Mouse (Mus musculus) liver, embryonic 12.5 days (tissue): ENCODE results near the gene Gm10974. TPM values are rescaled to one million over a fixed set of nuclear protein-coding genes. Genes with fewer than 3 reads are reported as not detected.

Experiments
- ATAC-seq: fragments of 200-750 bp; cut with Nextera tagmentation; 2 replicates; pipeline ENCODE4 v1.8.0; 2017; ENCODE audit warnings: moderate number of reproducible peaks, mild to moderate bottlenecking, moderate library complexity
- H3K27ac ChIP-seq: fragments of 300-500 bp; sonication (generic); 2 replicates; pipeline ENCODE4 v1.5.1; 2016; ENCODE audit warnings: mild to moderate bottlenecking
- H3K27me3 ChIP-seq: fragments of 300-500 bp; sonication (generic); replicated peaks from 2 replicates; pipeline ENCODE4 v1.6.1; 2016; ENCODE audit warnings: mild to moderate bottlenecking, moderate library complexity
- H3K36me3 ChIP-seq: fragments of 300-500 bp; sonication (generic); 2 replicates; pipeline ENCODE4 v1.6.1; 2016; ENCODE audit warnings: mild to moderate bottlenecking, moderate library complexity
- H3K4me1 ChIP-seq: fragments of 300-500 bp; sonication (generic); 2 replicates; pipeline ENCODE4 v1.6.1; 2016
- H3K4me2 ChIP-seq: fragments of 300-500 bp; sonication (generic); 2 replicates; pipeline ENCODE4 v1.6.1; 2016; ENCODE audit warnings: mild to moderate bottlenecking, moderate library complexity
- H3K4me3 ChIP-seq: fragments of 300-500 bp; sonication (generic); 2 replicates; pipeline ENCODE4 v1.5.1; 2016; ENCODE audit warnings: mild to moderate bottlenecking, moderate library complexity
- H3K9ac ChIP-seq: fragments of 300-500 bp; sonication (generic); 2 replicates; pipeline ENCODE4 v1.6.1; 2016; ENCODE audit warnings: mild to moderate bottlenecking, moderate library complexity
- H3K9me3 ChIP-seq: fragments of 300-500 bp; sonication (generic); replicated peaks from 2 replicates; pipeline ENCODE4 v1.6.1; 2016; ENCODE audit warnings: mild to moderate bottlenecking, moderate library complexity
- WGBS: fragments of 180-500 bp; shearing (Covaris S2); methylation state at CpG from one replicate; pipeline ENCODE4 v1.1.7; 2016; ENCODE audit not compliant: insufficient replicate concordance; 5-methylcytosine and 5-hydroxymethylcytosine counted together
- polyA plus RNA-seq: library from polyadenylated mRNA; unstranded; fragments of >200 nt; fragmentation: Nextera tagmentation; extraction: Ambion mirVana; gene quantifications from 2 replicates; pipeline ENCODE4 v1.2.1, GENCODE M21; 2016

The Gm10974 gene
- polyA plus RNA-seq, 1 experiment from 2014 or later, result not detected

- WGBS, result 62% methylated on average over 2 of the region's 2 CpGs
- no peak for ATAC-seq
- Histone ChIP-seq H3K4me1 (peaks cover 6% of the 10 kb centered on the region; the same call in 1 of the 2 replicates), H3K27me3 (no peaks in the 10 kb centered on the region), H3K4me2 (no peak overlapping the region), H3K4me3 (no peak overlapping the region), H3K27ac (no peak overlapping the region), H3K9ac (no peak overlapping the region), H3K9me3 (peaks cover 16% of the 10 kb centered on the region; the same call in 1 of the 2 replicates), H3K36me3 (peaks cover 11% of the 10 kb centered on the region)
Measured at GRCm38 (mm10) chr7:66365411-66365810, 294 bp upstream of the Gm10974 start.

GRCm38 (mm10) chr7:66369071-66369933 lies 3.6 kb downstream of the Gm10974 start:
- 71% methylated on average over 5 of the region's 5 CpGs for WGBS
- Histone ChIP-seq H3K27me3 (no peaks in the 10 kb centered on the region), H3K4me2 (no peak overlapping the region), H3K36me3 (no peaks in the 10 kb centered on the region), H3K27ac (0 out of 2 replicates have a peak overlapping the region, but pooled peaks have one; percentile 22), H3K4me1 (peaks cover 6% of the 10 kb centered on the region; the same call in 1 of the 2 replicates), H3K9ac (no peak overlapping the region), H3K9me3 (no peaks in the 10 kb centered on the region), H3K4me3 (no peak overlapping the region)
- no peak for ATAC-seq

DNA sequence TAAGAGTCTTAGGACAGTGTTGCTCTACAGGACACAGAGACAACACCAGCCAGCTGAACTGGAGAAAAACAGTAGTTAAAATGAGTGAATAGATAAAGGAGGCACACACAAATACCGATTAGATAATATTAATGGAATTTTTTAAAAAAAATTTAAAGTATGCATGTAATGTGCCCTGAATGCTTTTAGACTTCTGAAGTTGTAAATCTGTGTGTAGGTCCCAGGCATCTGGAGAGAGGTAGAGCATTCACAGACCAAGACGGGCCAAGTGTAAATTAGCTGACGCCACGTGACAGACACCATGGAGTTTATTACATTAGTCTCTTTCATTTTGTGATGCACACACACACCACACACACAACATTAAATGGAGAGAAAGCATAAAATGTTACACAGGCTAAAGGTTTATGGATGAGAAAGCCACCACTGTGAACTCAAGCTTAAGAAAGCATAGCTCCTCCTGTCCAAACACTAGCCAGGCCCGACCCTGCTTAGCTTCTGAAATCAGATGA lies 4.3 kb downstream of the Gm10974 start:
- Histone ChIP-seq H3K27ac (no peak overlapping the region), H3K4me1 (peaks cover 6% of the 10 kb centered on the region; the same call in 1 of the 2 replicates), H3K4me3 (no peak overlapping the region), H3K4me2 (no peak overlapping the region), H3K9ac (no peak overlapping the region), H3K36me3 (no peaks in the 10 kb centered on the region), H3K27me3 (no peaks in the 10 kb centered on the region), H3K9me3 (no peaks in the 10 kb centered on the region)
- no peak for ATAC-seq
- WGBS, result 77% methylated on average over 5 of the region's 5 CpGs

GRCm38 (mm10) chr7:66370970-66371369 lies 5.3 kb downstream of the Gm10974 start:
- peaks cover 6% of the 10 kb centered on the region; the same call in 1 of the 2 replicates for H3K4me1 ChIP-seq
- H3K4me2 ChIP-seq, result no peak overlapping the region
- 74% methylated on average over 6 of the region's 6 CpGs for WGBS
- ATAC-seq, result no peak
- no peaks in the 10 kb centered on the region for H3K27me3 ChIP-seq
- H3K9me3 ChIP-seq, result no peaks in the 10 kb centered on the region
- H3K36me3 ChIP-seq, result no peaks in the 10 kb centered on the region
- H3K4me3 ChIP-seq, result no peak overlapping the region
- no peak overlapping the region for H3K9ac ChIP-seq
- no peak overlapping the region for H3K27ac ChIP-seq

GRCm38 (mm10) chr7:66373391-66373790 lies 7.7 kb downstream of the Gm10974 start:
- H3K4me3 ChIP-seq, result no peak overlapping the region
- WGBS, result 72% methylated on average over 3 of the region's 3 CpGs

GRCm38 (mm10) chr7:66375736-66376135 lies 10.0 kb downstream of the Gm10974 start:
- 69% methylated on average over 4 of the region's 4 CpGs for WGBS
- no peak overlapping the region; the same call in 1 of the 2 replicates for H3K27ac ChIP-seq
- no peak overlapping the region for H3K4me2 ChIP-seq
- H3K27me3 ChIP-seq, result no peaks in the 10 kb centered on the region
- no peak overlapping the region for H3K9ac ChIP-seq
- H3K36me3 ChIP-seq, result peaks cover 13% of the 10 kb centered on the region
- H3K9me3 ChIP-seq, result no peaks in the 10 kb centered on the region
- H3K4me1 ChIP-seq, result no peaks in the 10 kb centered on the region
- no peak for ATAC-seq
- no peak overlapping the region for H3K4me3 ChIP-seq

More at GRCm38 (mm10) chr7:66373391-66373790, 7.7 kb downstream of the Gm10974 start:
- ATAC-seq, result no peak
- H3K9ac ChIP-seq, result no peak overlapping the region
- no peak overlapping the region for H3K27ac ChIP-seq
- peaks cover 3% of the 10 kb centered on the region; the same call in 1 of the 2 replicates for H3K36me3 ChIP-seq
- no peaks in the 10 kb centered on the region for H3K9me3 ChIP-seq
- H3K27me3 ChIP-seq, result no peaks in the 10 kb centered on the region
- H3K4me2 ChIP-seq, result no peak overlapping the region
- H3K4me1 ChIP-seq, result peaks cover 6% of the 10 kb centered on the region; the same call in 1 of the 2 replicates

DNA sequence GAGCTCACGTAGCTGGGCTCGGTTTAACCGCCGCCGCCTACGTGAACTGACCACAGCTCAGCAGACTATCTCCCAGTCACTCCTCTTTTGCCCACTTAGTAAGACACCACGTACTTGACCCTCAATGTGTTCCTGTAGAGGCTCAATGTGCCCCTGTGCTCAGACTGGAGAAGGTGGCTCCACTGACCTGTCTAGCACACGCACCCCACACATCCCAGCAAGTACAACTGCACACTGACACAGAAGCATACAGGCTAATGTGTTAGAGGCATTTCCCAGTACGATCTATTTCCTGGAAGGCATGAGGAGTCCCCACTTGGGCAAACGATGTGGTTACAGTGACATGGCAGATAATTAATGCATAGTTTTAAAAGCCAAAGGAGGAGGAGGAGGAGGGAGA lies 10.9 kb downstream of the Gm10974 start:
- no peak for ATAC-seq
- Histone ChIP-seq H3K27ac (no peak overlapping the region), H3K9ac (no peak overlapping the region), H3K36me3 (peaks cover 13% of the 10 kb centered on the region), H3K27me3 (no peaks in the 10 kb centered on the region), H3K4me1 (no peaks in the 10 kb centered on the region), H3K4me3 (no peak overlapping the region), H3K9me3 (no peaks in the 10 kb centered on the region), H3K4me2 (no peak overlapping the region)
- 72% methylated on average over 10 of the region's 10 CpGs for WGBS

DNA sequence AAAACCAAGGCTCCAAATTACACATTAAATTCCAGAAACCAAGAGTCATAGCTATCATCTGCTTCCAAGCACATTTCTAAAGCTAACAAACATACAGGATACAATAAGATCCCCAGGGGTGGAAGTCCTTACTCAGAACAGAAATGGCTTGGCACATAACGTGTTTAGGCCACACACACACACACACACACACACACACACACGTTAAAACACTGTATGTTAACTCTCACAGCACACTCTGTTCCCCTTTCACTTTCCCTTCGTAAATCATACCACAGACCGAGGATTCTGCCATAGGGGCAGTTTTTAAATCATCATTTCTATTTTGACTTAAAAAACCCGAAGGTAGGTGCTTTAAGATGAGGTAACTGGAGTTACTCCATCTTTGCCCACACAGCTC lies 18.5 kb downstream of the Gm10974 start:
- peaks cover 6% of the 10 kb centered on the region for H3K4me1 ChIP-seq

GRCm38 (mm10) chr7:66384891-66385290 lies 19.2 kb downstream of the Gm10974 start:
- Histone ChIP-seq H3K36me3 (peaks cover 6% of the 10 kb centered on the region), H3K27ac (no peak overlapping the region), H3K4me1 (peaks cover 6% of the 10 kb centered on the region), H3K4me3 (no peak overlapping the region), H3K9ac (no peak overlapping the region), H3K4me2 (no peak overlapping the region), H3K9me3 (no peaks in the 10 kb centered on the region), H3K27me3 (no peaks in the 10 kb centered on the region)
- no peak for ATAC-seq
- 74% methylated on average over 8 of the region's 8 CpGs for WGBS

More for the DNA sequence above, 18.5 kb downstream of the Gm10974 start:
- H3K27ac ChIP-seq, result no peak overlapping the region
- no peaks in the 10 kb centered on the region for H3K9me3 ChIP-seq
- H3K27me3 ChIP-seq, result no peaks in the 10 kb centered on the region
- no peak overlapping the region for H3K9ac ChIP-seq
- no peak overlapping the region for H3K4me3 ChIP-seq
- peaks cover 10% of the 10 kb centered on the region for H3K36me3 ChIP-seq
- no peak overlapping the region for H3K4me2 ChIP-seq
- ATAC-seq, result no peak
- WGBS, result 55% methylated on average over 5 of the region's 5 CpGs

GRCm38 (mm10) chr7:66385826-66386225 lies 20.1 kb downstream of the Gm10974 start:
- Histone ChIP-seq H3K9ac (no peak overlapping the region), H3K27me3 (no peaks in the 10 kb centered on the region), H3K4me3 (no peak overlapping the region), H3K36me3 (no peaks in the 10 kb centered on the region; the same call in none of the 2 replicates), H3K27ac (no peak overlapping the region), H3K9me3 (no peaks in the 10 kb centered on the region), H3K4me1 (peaks cover 6% of the 10 kb centered on the region), H3K4me2 (no peak overlapping the region)
- 92% methylated on average over 12 of the region's 12 CpGs for WGBS
- no peak for ATAC-seq

GRCm38 (mm10) chr7:66386411-66386810 lies 20.7 kb downstream of the Gm10974 start:
- H3K36me3 ChIP-seq, result no peaks in the 10 kb centered on the region; the same call in 1 of the 2 replicates
- peaks cover 6% of the 10 kb centered on the region for H3K4me1 ChIP-seq
- WGBS, result 80% methylated on average over 6 of the region's 6 CpGs
- H3K27ac ChIP-seq, result no peak overlapping the region
- no peaks in the 10 kb centered on the region for H3K9me3 ChIP-seq
- no peaks in the 10 kb centered on the region for H3K27me3 ChIP-seq
- no peak for ATAC-seq
- no peak overlapping the region for H3K4me3 ChIP-seq
- no peak overlapping the region for H3K4me2 ChIP-seq
- no peak overlapping the region for H3K9ac ChIP-seq

- no peak for ATAC-seq
- H3K4me3 ChIP-seq, result peak overlapping the region; percentile 68
- H3K9ac ChIP-seq, result peak overlapping the region; percentile 82
- no peaks in the 10 kb centered on the region for H3K9me3 ChIP-seq
- no peaks in the 10 kb centered on the region for H3K27me3 ChIP-seq
- H3K36me3 ChIP-seq, result no peaks in the 10 kb centered on the region; the same call in 1 of the 2 replicates
- H3K27ac ChIP-seq, result no peak overlapping the region
- peak overlapping the region; percentile 96 for H3K4me2 ChIP-seq
- 4% methylated on average over 13 of the region's 13 CpGs for WGBS
- H3K4me1 ChIP-seq, result peaks cover 6% of the 10 kb centered on the region
Measured at GRCm38 (mm10) chr7:66387419-66387812, 21.7 kb downstream of the Gm10974 start.
